Mouse (Mus musculus) intestine, embryonic 16.5 days (tissue): ENCODE results near the gene Hist1h3g. TPM values are rescaled to one million over a fixed set of nuclear protein-coding genes. Genes with fewer than 3 reads are reported as not detected.

Experiments used
- ATAC-seq: fragments of 200-750 bp; cut with Nextera tagmentation; 2 replicates; pipeline ENCODE4 v1.8.0; 2017; ENCODE audit warnings: moderate TSS enrichment, moderate library complexity
- H3K27ac ChIP-seq: fragments of 300-500 bp; sonication (generic); 2 replicates; pipeline ENCODE4 v1.5.1; 2014; ENCODE audit warnings: mild to moderate bottlenecking, low read length
- H3K27me3 ChIP-seq: fragments of 300-500 bp; sonication (generic); replicated peaks from 2 replicates; pipeline ENCODE4 v1.6.1; 2014; ENCODE audit warnings: low read length, control low read depth, mixed read lengths; ENCODE audit not compliant: control insufficient read depth, insufficient read depth
- H3K36me3 ChIP-seq: fragments of 300-500 bp; sonication (generic); 2 replicates; pipeline ENCODE4 v1.6.1; 2014; ENCODE audit warnings: low read length, control low read depth; ENCODE audit not compliant: control insufficient read depth, insufficient read depth
- H3K4me1 ChIP-seq: fragments of 300-500 bp; sonication (generic); 2 replicates; pipeline ENCODE4 v1.6.1; 2014; ENCODE audit warnings: low read length, control low read depth, mixed read lengths; ENCODE audit not compliant: control insufficient read depth, insufficient read depth
- H3K4me2 ChIP-seq: fragments of 300-500 bp; sonication (generic); 2 replicates; pipeline ENCODE4 v1.6.1; 2014; ENCODE audit warnings: low read depth, low read length, control low read depth
- H3K4me3 ChIP-seq: fragments of 300-500 bp; sonication (generic); 2 replicates; pipeline ENCODE4 v1.5.1; 2014; ENCODE audit warnings: mild to moderate bottlenecking, low read length
- H3K9ac ChIP-seq: fragments of 300-500 bp; sonication (generic); 2 replicates; pipeline ENCODE4 v1.6.1; 2014; ENCODE audit warnings: low read depth, low read length
- H3K9me3 ChIP-seq: fragments of 300-500 bp; sonication (generic); 2 replicates; pipeline ENCODE4 v1.6.1; 2016; ENCODE audit warnings: low read length, control low read depth; ENCODE audit not compliant: control insufficient read depth
- WGBS: fragments of 180-500 bp; shearing (Covaris S2); extraction: QIAGEN DNeasy Blood & Tissue Kit; methylation state at CpG from one replicate; pipeline ENCODE4 v1.1.7; 2014; 5-methylcytosine and 5-hydroxymethylcytosine counted together
- polyA plus RNA-seq: library from polyadenylated mRNA; unstranded; fragments of >200 nt; fragmentation: Nextera tagmentation; extraction: Ambion mirVana; gene quantifications from 2 replicates; pipeline ENCODE4 v1.2.1, GENCODE M21; 2015

Hist1h3g gene
- polyA plus RNA-seq, 1 experiment from 2014 or later, result 3.7 TPM

DNA sequence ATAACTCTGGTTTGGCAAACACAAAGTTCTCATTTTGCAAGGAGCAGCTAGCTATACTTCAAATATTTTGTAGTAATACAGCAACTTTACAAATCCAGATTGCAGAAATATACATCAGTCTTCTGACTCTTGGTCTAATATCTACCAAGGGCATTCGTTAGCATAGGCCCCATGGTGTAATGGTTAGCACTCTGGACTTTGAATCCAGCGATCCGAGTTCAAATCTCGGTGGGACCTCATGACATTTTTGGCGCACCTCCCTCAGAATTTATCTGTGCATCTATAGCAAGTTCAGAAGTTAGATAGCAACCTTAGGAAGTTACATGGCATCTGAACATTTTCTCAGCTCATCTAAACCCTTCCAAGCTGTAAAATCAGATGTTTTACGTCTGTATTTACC, 16.3 kb upstream of the Hist1h3g start:
- H3K4me3 ChIP-seq, result peak overlapping the region; percentile 49
- peak; percentile 45 for ATAC-seq
- H3K9me3 ChIP-seq, result no peaks in the 10 kb centered on the region
- H3K9ac ChIP-seq, result no peak overlapping the region
- WGBS, result under 1% methylated on average over 6 of the region's 6 CpGs
- H3K36me3 ChIP-seq, result no peaks in the 10 kb centered on the region
- H3K4me2 ChIP-seq, result peak overlapping the region; percentile 64
- peak overlapping the region; percentile 65 for H3K27ac ChIP-seq
- H3K4me1 ChIP-seq, result 0 out of 2 replicates have a peak, but pooled peaks cover 5% of the 10 kb centered on the region
- H3K27me3 ChIP-seq, result no peaks in the 10 kb centered on the region

GRCm38 (mm10) chr13:23519416-23519815, 15.8 kb upstream of the Hist1h3g start:
- Histone ChIP-seq H3K4me2 (peak overlapping the region; percentile 64), H3K36me3 (no peaks in the 10 kb centered on the region), H3K4me3 (peak overlapping the region; percentile 49), H3K9me3 (no peaks in the 10 kb centered on the region), H3K4me1 (0 out of 2 replicates have a peak, but pooled peaks cover 5% of the 10 kb centered on the region), H3K27ac (peak overlapping the region; percentile 65), H3K27me3 (no peaks in the 10 kb centered on the region), H3K9ac (no peak overlapping the region)
- ATAC-seq, result peak; percentile 34
- under 1% methylated on average over 10 of the region's 10 CpGs for WGBS

GRCm38 (mm10) chr13:23521703-23522102, 13.5 kb upstream of the Hist1h3g start:
- H3K27me3 ChIP-seq, result no peaks in the 10 kb centered on the region
- H3K4me2 ChIP-seq, result peak overlapping the region; percentile 35; the same call in 1 of the 2 replicates
- no peak overlapping the region for H3K9ac ChIP-seq
- no peak overlapping the region for H3K4me3 ChIP-seq
- WGBS, result 2% methylated on average over 14 of the region's 14 CpGs
- H3K4me1 ChIP-seq, result 0 out of 2 replicates have a peak, but pooled peaks cover 3% of the 10 kb centered on the region
- ATAC-seq, result no peak
- H3K27ac ChIP-seq, result no peak overlapping the region
- no peaks in the 10 kb centered on the region for H3K9me3 ChIP-seq
- H3K36me3 ChIP-seq, result no peaks in the 10 kb centered on the region

GRCm38 (mm10) chr13:23523976-23524375, 11.2 kb upstream of the Hist1h3g start:
- Histone ChIP-seq H3K27me3 (no peaks in the 10 kb centered on the region), H3K36me3 (no peaks in the 10 kb centered on the region), H3K9me3 (no peaks in the 10 kb centered on the region), H3K9ac (no peak overlapping the region), H3K4me1 (0 out of 2 replicates have a peak, but pooled peaks cover 3% of the 10 kb centered on the region), H3K4me2 (no peak overlapping the region), H3K4me3 (no peak overlapping the region), H3K27ac (no peak overlapping the region)
- 42% methylated on average over 5 of the region's 5 CpGs for WGBS
- no peak for ATAC-seq

DNA sequence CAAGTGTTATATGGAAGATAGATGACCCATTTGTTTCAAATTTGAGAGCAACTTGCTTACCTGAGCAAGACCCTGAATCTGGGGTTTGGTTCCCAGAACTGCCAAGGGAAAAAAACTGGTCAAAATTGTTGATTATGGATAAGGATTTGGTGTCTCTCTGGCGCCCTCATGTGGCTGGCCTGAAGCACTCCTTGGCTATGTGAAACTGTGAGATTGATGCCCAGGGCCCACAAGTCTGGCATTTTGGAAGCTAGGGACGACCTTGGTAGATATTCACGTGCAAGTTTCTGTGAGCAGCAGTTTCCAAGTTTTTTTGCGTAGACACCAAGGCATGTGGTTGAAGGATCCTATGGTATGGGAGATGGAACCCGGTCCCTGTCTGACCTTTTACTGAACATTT, 10.6 kb upstream of the Hist1h3g start:
- 12% methylated on average over 5 of the region's 5 CpGs for WGBS
- no peaks in the 10 kb centered on the region for H3K27me3 ChIP-seq
- 0 out of 2 replicates have a peak, but pooled peaks cover 5% of the 10 kb centered on the region for H3K4me1 ChIP-seq
- H3K4me3 ChIP-seq, result no peak overlapping the region
- H3K36me3 ChIP-seq, result no peaks in the 10 kb centered on the region
- no peaks in the 10 kb centered on the region for H3K9me3 ChIP-seq
- peak; percentile 13; the same call in 1 of the 2 replicates for ATAC-seq
- no peak overlapping the region for H3K9ac ChIP-seq
- no peak overlapping the region for H3K27ac ChIP-seq
- H3K4me2 ChIP-seq, result no peak overlapping the region

DNA sequence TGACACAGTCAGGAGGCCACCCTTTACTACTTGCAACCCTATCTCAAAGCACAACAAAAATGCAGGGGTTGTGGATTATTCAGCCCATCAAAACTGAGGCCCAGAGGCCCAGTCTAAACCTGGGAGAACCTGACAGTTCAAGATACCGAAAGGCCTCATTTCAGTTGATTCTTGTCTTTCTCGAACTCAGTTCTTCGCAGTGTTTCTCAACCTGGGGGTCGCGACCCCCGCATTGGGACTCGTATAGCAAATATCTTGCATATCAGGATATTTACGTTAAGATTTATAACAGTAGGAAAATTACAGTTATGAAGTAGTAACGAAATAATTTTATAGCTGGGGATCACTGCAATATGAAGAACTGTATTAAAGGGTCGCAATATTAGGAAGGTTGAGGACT, 9.3 kb upstream of the Hist1h3g start:
- Histone ChIP-seq H3K9me3 (no peaks in the 10 kb centered on the region), H3K9ac (peak overlapping the region; percentile 37; the same call in 1 of the 2 replicates), H3K4me1 (0 out of 2 replicates have a peak, but pooled peaks cover 5% of the 10 kb centered on the region), H3K27ac (no peak overlapping the region), H3K4me3 (peak overlapping the region; percentile 39), H3K27me3 (no peaks in the 10 kb centered on the region), H3K36me3 (no peaks in the 10 kb centered on the region), H3K4me2 (peak overlapping the region; percentile 47)
- WGBS, result 3% methylated on average over 10 of the region's 10 CpGs
- no peak for ATAC-seq

GRCm38 (mm10) chr13:23526312-23526711, 8.9 kb upstream of the Hist1h3g start:
- H3K9ac ChIP-seq, result peak overlapping the region; percentile 59
- peak overlapping the region; percentile 53 for H3K4me3 ChIP-seq
- peak overlapping the region; percentile 54 for H3K4me2 ChIP-seq
- no peaks in the 10 kb centered on the region for H3K9me3 ChIP-seq
- 0 out of 2 replicates have a peak overlapping the region, but pooled peaks have one; percentile 6 for H3K27ac ChIP-seq
- H3K36me3 ChIP-seq, result no peaks in the 10 kb centered on the region
- peak; percentile 32; the same call in 1 of the 2 replicates for ATAC-seq
- under 1% methylated on average over 17 of the region's 17 CpGs for WGBS
- no peaks in the 10 kb centered on the region for H3K27me3 ChIP-seq
- 0 out of 2 replicates have a peak, but pooled peaks cover 5% of the 10 kb centered on the region for H3K4me1 ChIP-seq

GRCm38 (mm10) chr13:23529005-23529404, 6.2 kb upstream of the Hist1h3g start:
- Histone ChIP-seq H3K9ac (no peak overlapping the region), H3K36me3 (no peaks in the 10 kb centered on the region), H3K27me3 (no peaks in the 10 kb centered on the region), H3K4me2 (no peak overlapping the region), H3K4me1 (peaks cover 14% of the 10 kb centered on the region), H3K9me3 (no peaks in the 10 kb centered on the region), H3K27ac (no peak overlapping the region), H3K4me3 (no peak overlapping the region)
- no peak for ATAC-seq
- 68% methylated on average over 5 of the region's 5 CpGs for WGBS

- no peak overlapping the region for H3K27ac ChIP-seq
- H3K36me3 ChIP-seq, result no peaks in the 10 kb centered on the region
- peaks cover 15% of the 10 kb centered on the region for H3K4me1 ChIP-seq
- H3K9me3 ChIP-seq, result no peaks in the 10 kb centered on the region
- 20% methylated on average over 2 of the region's 2 CpGs for WGBS
- peak overlapping the region; percentile 54; the same call in 1 of the 2 replicates for H3K9ac ChIP-seq
- H3K4me2 ChIP-seq, result peak overlapping the region; percentile 65
- no peaks in the 10 kb centered on the region for H3K27me3 ChIP-seq
- peak overlapping the region; percentile 59 for H3K4me3 ChIP-seq
- ATAC-seq, result no peak
These were observed 5.6 kb upstream of the Hist1h3g start for GRCm38 (mm10) chr13:23529480-23530165.
